Mouse (Mus musculus): Measurements from ENCODE around the gene Zfp335. TPM values are rescaled to one million over a fixed set of nuclear protein-coding genes. Genes with fewer than 3 reads are reported as not detected.

Zfp335 gene
- polyA plus RNA-seq, 1 experiment from 2014 or later: 14.6 TPM

- ATAC-seq (ENCODE audit: low FRiP score): no peak
- no peak overlapping the region for H3K4me2 ChIP-seq (replicated peaks)
These were observed 22.0 kb upstream of the Zfp335 start for GRCm38 (mm10) chr2:164933534-164933933.

GRCm38 (mm10) chr2:164930706-164931581, 19.4 kb upstream of the Zfp335 start:
- Histone ChIP-seq H3K27ac (no peak overlapping the region), H3K27me3 (ENCODE audit: control insufficient read depth, insufficient read depth, low read length) (no peaks in the 10 kb centered on the region), H3K4me2 (replicated peaks) (no peak overlapping the region), H3K9ac (no peak overlapping the region), H3K36me3 (replicated peaks; ENCODE audit: control insufficient read depth, insufficient read depth) (no peaks in the 10 kb centered on the region), H3K9me3 (ENCODE audit: control insufficient read depth, low read length) (no peaks in the 10 kb centered on the region), H3K4me1 (replicated peaks; ENCODE audit: control insufficient read depth, insufficient read depth, low read length) (no peaks in the 10 kb centered on the region), H3K4me3 (replicated peaks; ENCODE audit: low read length) (no peak overlapping the region)
- WGBS: 52% methylated on average over 11 of the region's 11 CpGs
- ATAC-seq (ENCODE audit: low FRiP score) (no peak), DNase-seq (ENCODE audit: low spot score) (no peak)

More at GRCm38 (mm10) chr2:164933534-164933933, 22.0 kb upstream of the Zfp335 start:
- Histone ChIP-seq H3K36me3 (replicated peaks; ENCODE audit: control insufficient read depth, insufficient read depth) (no peaks in the 10 kb centered on the region), H3K4me1 (replicated peaks; ENCODE audit: control insufficient read depth, insufficient read depth, low read length) (peaks cover 6% of the 10 kb centered on the region; the same call in 1 of the 2 replicates), H3K9me3 (ENCODE audit: control insufficient read depth, low read length) (no peaks in the 10 kb centered on the region), H3K9ac (no peak overlapping the region), H3K4me3 (replicated peaks; ENCODE audit: low read length) (no peak overlapping the region), H3K27ac (no peak overlapping the region), H3K27me3 (ENCODE audit: control insufficient read depth, insufficient read depth, low read length) (peaks cover 4% of the 10 kb centered on the region)
- no peak for DNase-seq (ENCODE audit: low spot score)
- WGBS: 48% methylated on average over 10 of the region's 10 CpGs

- Histone ChIP-seq H3K36me3 (replicated peaks; ENCODE audit: control insufficient read depth, insufficient read depth) (no peaks in the 10 kb centered on the region; the same call in 1 of the 2 replicates), H3K9me3 (ENCODE audit: control insufficient read depth, low read length) (no peaks in the 10 kb centered on the region), H3K27me3 (ENCODE audit: control insufficient read depth, insufficient read depth, low read length) (no peaks in the 10 kb centered on the region), H3K27ac (no peak overlapping the region), H3K9ac (no peak overlapping the region), H3K4me2 (replicated peaks) (no peak overlapping the region), H3K4me3 (replicated peaks; ENCODE audit: low read length) (no peak overlapping the region), H3K4me1 (replicated peaks; ENCODE audit: control insufficient read depth, insufficient read depth, low read length) (peaks cover 16% of the 10 kb centered on the region)
- peak; percentile 80 for DNase-seq (ENCODE audit: low spot score)
- WGBS: 39% methylated on average over 11 of the region's 11 CpGs
- ATAC-seq (ENCODE audit: low FRiP score): peak; percentile 70; the same call in 1 of the 2 replicates
These were observed 12.7 kb upstream of the Zfp335 start for GRCm38 (mm10) chr2:164924100-164924857.

- ATAC-seq (ENCODE audit: low FRiP score): no peak
- 0 out of 2 replicates have a peak overlapping the region, but pooled peaks have one; percentile 5 for H3K9ac ChIP-seq
- H3K9me3 ChIP-seq (ENCODE audit: control insufficient read depth, low read length): no peaks in the 10 kb centered on the region
These were observed 11.7 kb upstream of the Zfp335 start for GRCm38 (mm10) chr2:164923291-164923690.

GRCm38 (mm10) chr2:164921984-164922383, 10.4 kb upstream of the Zfp335 start:
- no peak overlapping the region for H3K4me2 ChIP-seq (replicated peaks)
- 56% methylated on average over 7 of the region's 7 CpGs for WGBS
- H3K36me3 ChIP-seq (replicated peaks; ENCODE audit: control insufficient read depth, insufficient read depth): no peaks in the 10 kb centered on the region; the same call in 1 of the 2 replicates
- no peak overlapping the region for H3K9ac ChIP-seq
- DNase-seq (ENCODE audit: low spot score) (no peak), ATAC-seq (ENCODE audit: low FRiP score) (no peak)
- no peak overlapping the region for H3K27ac ChIP-seq
- no peaks in the 10 kb centered on the region for H3K27me3 ChIP-seq (ENCODE audit: control insufficient read depth, insufficient read depth, low read length)
- H3K4me3 ChIP-seq (replicated peaks; ENCODE audit: low read length): no peak overlapping the region
- peaks cover 16% of the 10 kb centered on the region for H3K4me1 ChIP-seq (replicated peaks; ENCODE audit: control insufficient read depth, insufficient read depth, low read length)
- H3K9me3 ChIP-seq (ENCODE audit: control insufficient read depth, low read length): no peaks in the 10 kb centered on the region

More at GRCm38 (mm10) chr2:164923291-164923690, 11.7 kb upstream of the Zfp335 start:
- Histone ChIP-seq H3K4me1 (replicated peaks; ENCODE audit: control insufficient read depth, insufficient read depth, low read length) (peaks cover 16% of the 10 kb centered on the region), H3K36me3 (replicated peaks; ENCODE audit: control insufficient read depth, insufficient read depth) (no peaks in the 10 kb centered on the region; the same call in 1 of the 2 replicates), H3K4me2 (replicated peaks) (no peak overlapping the region), H3K27ac (no peak overlapping the region), H3K27me3 (ENCODE audit: control insufficient read depth, insufficient read depth, low read length) (no peaks in the 10 kb centered on the region), H3K4me3 (replicated peaks; ENCODE audit: low read length) (no peak overlapping the region)
- no peak for DNase-seq (ENCODE audit: low spot score)
- 50% methylated on average over 4 of the region's 4 CpGs for WGBS

- Histone ChIP-seq H3K9ac (no peak overlapping the region), H3K4me2 (replicated peaks) (no peak overlapping the region), H3K9me3 (ENCODE audit: control insufficient read depth, low read length) (no peaks in the 10 kb centered on the region), H3K36me3 (replicated peaks; ENCODE audit: control insufficient read depth, insufficient read depth) (no peaks in the 10 kb centered on the region; the same call in 1 of the 2 replicates), H3K4me1 (replicated peaks; ENCODE audit: control insufficient read depth, insufficient read depth, low read length) (peaks cover 4% of the 10 kb centered on the region), H3K27ac (no peak overlapping the region), H3K4me3 (replicated peaks; ENCODE audit: low read length) (no peak overlapping the region), H3K27me3 (ENCODE audit: control insufficient read depth, insufficient read depth, low read length) (no peaks in the 10 kb centered on the region)
- DNase-seq (ENCODE audit: low spot score) (no peak), ATAC-seq (ENCODE audit: low FRiP score) (no peak)
- 65% methylated on average over 4 of the region's 5 CpGs for WGBS
These were observed 6.8 kb upstream of the Zfp335 start for GRCm38 (mm10) chr2:164918325-164918724.

- H3K4me2 ChIP-seq (replicated peaks): no peak overlapping the region
- no peak overlapping the region for H3K4me3 ChIP-seq (replicated peaks; ENCODE audit: low read length)
- H3K27ac ChIP-seq: no peak overlapping the region
- no peak overlapping the region for H3K9ac ChIP-seq
- H3K36me3 ChIP-seq (replicated peaks; ENCODE audit: control insufficient read depth, insufficient read depth): no peaks in the 10 kb centered on the region; the same call in 1 of the 2 replicates
- H3K27me3 ChIP-seq (ENCODE audit: control insufficient read depth, insufficient read depth, low read length): no peaks in the 10 kb centered on the region
- H3K9me3 ChIP-seq (ENCODE audit: control insufficient read depth, low read length): no peaks in the 10 kb centered on the region
- no peak for ATAC-seq (ENCODE audit: low FRiP score)
- 64% methylated on average over 10 of the region's 10 CpGs for WGBS
- no peak for DNase-seq (ENCODE audit: low spot score)
- H3K4me1 ChIP-seq (replicated peaks; ENCODE audit: control insufficient read depth, insufficient read depth, low read length): peaks cover 6% of the 10 kb centered on the region
These were observed 5.8 kb upstream of the Zfp335 start for GRCm38 (mm10) chr2:164917371-164917770.

GRCm38 (mm10) chr2:164916820-164917219, 5.3 kb upstream of the Zfp335 start:
- Histone ChIP-seq H3K27ac (no peak overlapping the region), H3K4me3 (replicated peaks; ENCODE audit: low read length) (no peak overlapping the region), H3K4me2 (replicated peaks) (no peak overlapping the region), H3K36me3 (replicated peaks; ENCODE audit: control insufficient read depth, insufficient read depth) (no peaks in the 10 kb centered on the region; the same call in 1 of the 2 replicates), H3K9ac (no peak overlapping the region), H3K4me1 (replicated peaks; ENCODE audit: control insufficient read depth, insufficient read depth, low read length) (peaks cover 6% of the 10 kb centered on the region), H3K27me3 (ENCODE audit: control insufficient read depth, insufficient read depth, low read length) (no peaks in the 10 kb centered on the region), H3K9me3 (ENCODE audit: control insufficient read depth, low read length) (no peaks in the 10 kb centered on the region)
- DNase-seq (ENCODE audit: low spot score): no peak
- WGBS: 86% methylated on average over 5 of the region's 5 CpGs
- no peak for ATAC-seq (ENCODE audit: low FRiP score)

GRCm38 (mm10) chr2:164913428-164913786, 1.9 kb upstream of the Zfp335 start:
- H3K27me3 ChIP-seq (ENCODE audit: control insufficient read depth, insufficient read depth, low read length): no peaks in the 10 kb centered on the region
- no peak overlapping the region for H3K27ac ChIP-seq
- H3K9ac ChIP-seq: no peak overlapping the region
- DNase-seq (ENCODE audit: low spot score): no peak
- no peaks in the 10 kb centered on the region for H3K9me3 ChIP-seq (ENCODE audit: control insufficient read depth, low read length)
- no peak overlapping the region for H3K4me3 ChIP-seq (replicated peaks; ENCODE audit: low read length)
- H3K4me2 ChIP-seq (replicated peaks): no peak overlapping the region
- peaks cover 8% of the 10 kb centered on the region for H3K36me3 ChIP-seq (replicated peaks; ENCODE audit: control insufficient read depth, insufficient read depth)
- peaks cover 16% of the 10 kb centered on the region for H3K4me1 ChIP-seq (replicated peaks; ENCODE audit: control insufficient read depth, insufficient read depth, low read length)
- WGBS: 95% methylated on average over 2 of the region's 2 CpGs
- ATAC-seq (ENCODE audit: low FRiP score): no peak
